26 mouse cellular contexts compared by ENCODE assay signal in genomic region chr9:120131784-120132288, GRCm38 (mm10). TPM values are rescaled to one million over a fixed set of nuclear protein-coding genes. Genes with fewer than 3 reads are reported as not detected.
"Had no signal": no experiment of that assay in that cellular context is flagged by ENCODE, and none has a peak within 500 bp of the region (broad histone marks: within the 10 kb centered on the region; RNA-seq: fewer than 3 reads in every experiment).

No protein-coding gene starts in this region.

- H3K4me3 ChIP-seq: layer of hippocampus, adult 2 months; left cerebral cortex, adult 2 months had no signal

- H3K27ac ChIP-seq: kidney, postnatal 0 days; layer of hippocampus, adult 2 months; left cerebral cortex, adult 2 months; liver, embryonic 14.5 days; macrophage; stomach, postnatal 0 days had no signal

- ATAC-seq: intestine, embryonic 16.5 days had no signal

- H3K9ac ChIP-seq: liver, embryonic 14.5 days had no signal

- DNase-seq: kidney, adult 18-20 months; kidney, adult 9 months; kidney, postnatal 25 days; layer of hippocampus, adult 9-11 months; layer of hippocampus, postnatal 36 days; lung, adult 2 months; midbrain, embryonic 14.5 days; right cerebral cortex, postnatal 4 days; thymus, adult 2 months; thymus, postnatal 14 days; thymus, postnatal 4 days had no signal

RNA-seq across cellular contexts. Expression of gene Mobp, which starts 17.7 kb away (rescaled TPM):
- polyA plus RNA-seq: intestine, embryonic 16.5 days; large intestine, adult 2 months; limb, embryonic 11.5 days; limb, embryonic 14.5 days; lung, adult 2 months; lung, embryonic 16.5 days; macrophage; midbrain, embryonic 14.5 days; neural tube, embryonic 11.5 days; stomach, embryonic 14.5 days; thymus, adult 2 months had no signal

RNA-seq across cellular contexts. Expression of gene Ccr8, which starts 39.9 kb away (rescaled TPM):
- polyA plus RNA-seq: kidney, postnatal 0 days; limb, embryonic 11.5 days; liver, embryonic 14.5 days; macrophage; midbrain, embryonic 14.5 days; midbrain, postnatal 0 days; neural tube, embryonic 11.5 days; neural tube, embryonic 14.5 days had no signal
